Mouse (Mus musculus): ENCODE data around the gene Anp32a. TPM values are rescaled to one million over a fixed set of nuclear protein-coding genes. Genes with fewer than 3 reads are reported as not detected.

The Anp32a gene
- polyA plus RNA-seq, 1 experiment, result 100.0 TPM

DNA sequence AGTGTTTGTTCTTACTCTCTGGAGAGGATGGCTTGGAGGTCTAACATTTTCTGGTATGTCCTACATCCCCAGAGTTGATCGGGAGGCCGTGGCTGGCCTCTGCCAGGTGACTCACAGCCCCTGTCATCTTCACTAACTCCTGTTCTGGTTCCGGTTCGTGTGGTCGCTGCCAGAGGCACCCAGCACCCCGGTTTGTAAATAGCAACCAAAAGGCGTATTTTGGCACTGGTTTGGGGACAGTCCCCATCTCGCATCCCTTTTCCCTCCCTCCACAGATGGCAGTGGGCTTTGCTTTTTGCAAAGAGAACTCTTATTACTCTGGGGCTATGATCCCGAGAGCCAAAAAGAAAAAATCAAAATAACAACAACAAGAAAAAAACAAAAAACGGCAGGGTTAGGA is 36.8 kb downstream of the Anp32a start:
- Histone ChIP-seq H3K4me3 (ENCODE audit: insufficient read depth, poor library complexity, severe bottlenecking) (no peak overlapping the region), H3ac (ENCODE audit: control insufficient read depth, insufficient read length, low read depth) (no peak overlapping the region), H3K79me2 (ENCODE audit: control insufficient read depth, insufficient read depth) (peaks cover 8% of the 10 kb centered on the region), H3K36me3 (ENCODE audit: control insufficient read depth, insufficient read depth) (peaks cover 55% of the 10 kb centered on the region), H3K79me3 (ENCODE audit: low read depth) (no peaks in the 10 kb centered on the region), H3K27me3 (ENCODE audit: control insufficient read depth, insufficient read depth, insufficient read length) (no peaks in the 10 kb centered on the region)
- TF ChIP-seq CEBPB (IDR thresholded peaks at IDR 0.05; ENCODE audit: low read depth) (no peak), USF1 (IDR thresholded peaks at IDR 0.05; ENCODE audit: low read depth) (no peak), MAX (IDR thresholded peaks at IDR 0.05) (no peak)

GRCm38 (mm10) chr9:62380351-62380750 is 39.3 kb downstream of the Anp32a start:
- H3K79me3 ChIP-seq (ENCODE audit: low read depth), result no peaks in the 10 kb centered on the region
- no peaks in the 10 kb centered on the region for H3K79me2 ChIP-seq (ENCODE audit: control insufficient read depth, insufficient read depth)
- peaks cover 39% of the 10 kb centered on the region for H3K36me3 ChIP-seq (ENCODE audit: control insufficient read depth, insufficient read depth)
- TF ChIP-seq FOSL1 (IDR thresholded peaks at IDR 0.05; ENCODE audit: insufficient read depth, low read length, poor library complexity, severe bottlenecking) (no peak), MYOD1 (IDR thresholded peaks at IDR 0.05; ENCODE audit: control insufficient read depth, insufficient read length, low read depth) (no peak), USF1 (IDR thresholded peaks at IDR 0.05; ENCODE audit: low read depth) (no peak), MYOG (IDR thresholded peaks at IDR 0.05; ENCODE audit: control insufficient read depth, extremely low read depth, insufficient read length) (no peak), CTCF (IDR thresholded peaks at IDR 0.05; ENCODE audit: control insufficient read depth, insufficient read depth, insufficient read length) (no peak)
- no peaks in the 10 kb centered on the region for H3K27me3 ChIP-seq (ENCODE audit: control insufficient read depth, insufficient read depth, insufficient read length)
- H3ac ChIP-seq (ENCODE audit: control insufficient read depth, insufficient read length, low read depth), result no peak overlapping the region
- H3K4me3 ChIP-seq (ENCODE audit: insufficient read depth, poor library complexity, severe bottlenecking), result no peak overlapping the region

DNA sequence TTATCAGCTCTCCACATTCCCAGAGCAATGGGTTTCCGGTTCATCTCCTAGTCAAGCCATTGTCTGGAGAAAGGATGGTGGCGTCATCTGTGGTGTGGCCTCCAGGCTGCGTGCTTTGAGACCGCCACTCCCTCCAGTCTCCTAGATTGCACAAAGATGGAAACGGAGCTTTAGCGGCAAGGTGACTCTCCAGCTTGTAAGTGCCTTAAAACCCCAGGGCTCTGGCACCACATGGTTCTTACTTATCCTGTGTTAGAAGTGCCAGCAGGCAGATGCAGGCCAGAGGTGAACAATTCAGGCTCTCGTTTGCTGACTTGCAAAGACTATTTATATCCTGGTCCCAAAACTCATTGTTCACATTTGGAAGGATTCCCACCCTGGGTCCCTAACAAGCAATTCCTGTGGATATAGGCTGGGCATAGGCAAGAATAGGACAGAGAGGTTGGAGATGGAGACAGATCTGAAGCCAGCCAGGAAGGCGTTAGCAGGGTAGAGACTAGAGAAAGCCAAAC is 40.4 kb downstream of the Anp32a start:
- Histone ChIP-seq H3K27me3 (ENCODE audit: control insufficient read depth, insufficient read depth, insufficient read length) (no peaks in the 10 kb centered on the region), H3K4me3 (ENCODE audit: insufficient read depth, poor library complexity, severe bottlenecking) (no peak overlapping the region), H3K79me3 (ENCODE audit: low read depth) (no peaks in the 10 kb centered on the region), H3ac (ENCODE audit: control insufficient read depth, insufficient read length, low read depth) (no peak overlapping the region), H3K79me2 (ENCODE audit: control insufficient read depth, insufficient read depth) (no peaks in the 10 kb centered on the region), H3K36me3 (ENCODE audit: control insufficient read depth, insufficient read depth) (peaks cover 28% of the 10 kb centered on the region)
- TF ChIP-seq USF1 (IDR thresholded peaks at IDR 0.05; ENCODE audit: low read depth) (no peak), FOSL1 (IDR thresholded peaks at IDR 0.05; ENCODE audit: insufficient read depth, low read length, poor library complexity, severe bottlenecking) (no peak), CEBPB (IDR thresholded peaks at IDR 0.05; ENCODE audit: low read depth) (no peak), MAX (IDR thresholded peaks at IDR 0.05) (no peak), MYOD1 (IDR thresholded peaks at IDR 0.05; ENCODE audit: control insufficient read depth, insufficient read length, low read depth) (no peak)

GRCm38 (mm10) chr9:62382519-62383084 is 41.5 kb downstream of the Anp32a start:
- Histone ChIP-seq H3ac (ENCODE audit: control insufficient read depth, insufficient read length, low read depth) (no peak overlapping the region), H3K79me3 (ENCODE audit: low read depth) (no peaks in the 10 kb centered on the region), H3K27me3 (ENCODE audit: control insufficient read depth, insufficient read depth, insufficient read length) (no peaks in the 10 kb centered on the region), H3K4me3 (ENCODE audit: insufficient read depth, poor library complexity, severe bottlenecking) (no peak overlapping the region), H3K79me2 (ENCODE audit: control insufficient read depth, insufficient read depth) (no peaks in the 10 kb centered on the region), H3K36me3 (ENCODE audit: control insufficient read depth, insufficient read depth) (peaks cover 17% of the 10 kb centered on the region)
- TF ChIP-seq USF1 (IDR thresholded peaks at IDR 0.05; ENCODE audit: low read depth) (no peak), CEBPB (IDR thresholded peaks at IDR 0.05; ENCODE audit: low read depth) (no peak), MYOG (IDR thresholded peaks at IDR 0.05; ENCODE audit: control insufficient read depth, extremely low read depth, insufficient read length) (no peak), CTCF (IDR thresholded peaks at IDR 0.05; ENCODE audit: control insufficient read depth, insufficient read depth, insufficient read length) (no peak), MAX (IDR thresholded peaks at IDR 0.05) (no peak), FOSL1 (IDR thresholded peaks at IDR 0.05; ENCODE audit: insufficient read depth, low read length, poor library complexity, severe bottlenecking) (no peak), MYOD1 (IDR thresholded peaks at IDR 0.05; ENCODE audit: control insufficient read depth, insufficient read length, low read depth) (no peak)

- TF ChIP-seq MAX (IDR thresholded peaks at IDR 0.05) (no peak), FOSL1 (IDR thresholded peaks at IDR 0.05; ENCODE audit: insufficient read depth, low read length, poor library complexity, severe bottlenecking) (no peak), MYOD1 (IDR thresholded peaks at IDR 0.05; ENCODE audit: control insufficient read depth, insufficient read length, low read depth) (no peak), USF1 (IDR thresholded peaks at IDR 0.05; ENCODE audit: low read depth) (no peak), CEBPB (IDR thresholded peaks at IDR 0.05; ENCODE audit: low read depth) (no peak), CTCF (IDR thresholded peaks at IDR 0.05; ENCODE audit: control insufficient read depth, insufficient read depth, insufficient read length) (no peak)
Measured at GRCm38 (mm10) chr9:62385062-62385461, 44.0 kb downstream of the Anp32a start.

DNA sequence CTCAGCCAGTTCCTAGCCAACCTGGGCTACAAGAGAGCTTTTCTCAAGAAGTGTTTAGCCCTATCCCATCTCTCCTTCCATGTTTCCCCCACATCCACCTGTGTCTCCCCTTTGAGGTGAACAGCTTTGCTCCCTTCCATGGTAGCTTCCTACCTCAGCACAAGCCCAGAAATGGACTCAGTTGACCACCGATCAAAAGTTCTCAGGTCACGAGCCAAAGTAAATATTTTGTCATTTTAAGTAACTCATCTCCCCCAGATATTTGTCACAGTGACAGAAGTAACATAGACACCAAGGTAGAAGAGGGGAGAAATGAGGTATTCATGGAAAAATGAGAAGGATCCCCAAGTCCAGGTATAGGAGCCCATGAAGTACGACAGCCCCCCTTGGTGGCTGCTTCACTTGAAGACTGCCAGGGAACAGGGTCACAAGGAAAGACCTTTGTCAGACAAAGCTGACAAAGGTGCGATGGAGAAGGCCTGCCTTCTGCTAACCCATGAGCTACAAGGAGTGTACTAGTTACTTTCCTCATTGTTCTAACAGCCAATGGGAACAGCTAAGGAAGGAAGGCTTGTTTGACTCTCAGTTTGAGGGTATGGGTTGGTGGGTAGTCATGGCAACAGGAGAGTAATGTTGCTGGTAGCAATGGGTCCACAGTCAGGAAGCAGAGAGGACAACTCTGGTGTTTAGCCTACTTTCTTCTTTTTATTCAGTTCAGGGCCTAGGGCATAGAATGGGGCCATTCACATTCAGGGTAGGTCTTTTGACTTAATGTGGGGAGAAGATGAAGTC is 44.8 kb downstream of the Anp32a start:
- Histone ChIP-seq H3K36me3 (ENCODE audit: control insufficient read depth, insufficient read depth) (no peaks in the 10 kb centered on the region), H3ac (ENCODE audit: control insufficient read depth, insufficient read length, low read depth) (no peak overlapping the region), H3K79me2 (ENCODE audit: control insufficient read depth, insufficient read depth) (no peaks in the 10 kb centered on the region), H3K27me3 (ENCODE audit: control insufficient read depth, insufficient read depth, insufficient read length) (no peaks in the 10 kb centered on the region), H3K79me3 (ENCODE audit: low read depth) (no peaks in the 10 kb centered on the region), H3K4me3 (ENCODE audit: insufficient read depth, poor library complexity, severe bottlenecking) (no peak overlapping the region)
- TF ChIP-seq MYOD1 (IDR thresholded peaks at IDR 0.05; ENCODE audit: control insufficient read depth, insufficient read length, low read depth) (no peak), MAX (IDR thresholded peaks at IDR 0.05) (no peak), FOSL1 (IDR thresholded peaks at IDR 0.05; ENCODE audit: insufficient read depth, low read length, poor library complexity, severe bottlenecking) (no peak), CTCF (IDR thresholded peaks at IDR 0.05; ENCODE audit: control insufficient read depth, insufficient read depth, insufficient read length) (no peak), MYOG (IDR thresholded peaks at IDR 0.05; ENCODE audit: control insufficient read depth, extremely low read depth, insufficient read length) (no peak), USF1 (IDR thresholded peaks at IDR 0.05; ENCODE audit: low read depth) (no peak), CEBPB (IDR thresholded peaks at IDR 0.05; ENCODE audit: low read depth) (no peak)

More at GRCm38 (mm10) chr9:62385062-62385461, 44.0 kb downstream of the Anp32a start:
- H3K79me3 ChIP-seq (ENCODE audit: low read depth), result no peaks in the 10 kb centered on the region
- no peaks in the 10 kb centered on the region for H3K27me3 ChIP-seq (ENCODE audit: control insufficient read depth, insufficient read depth, insufficient read length)
- H3K4me3 ChIP-seq (ENCODE audit: insufficient read depth, poor library complexity, severe bottlenecking), result no peak overlapping the region
- H3K79me2 ChIP-seq (ENCODE audit: control insufficient read depth, insufficient read depth), result no peaks in the 10 kb centered on the region
- peaks cover 2% of the 10 kb centered on the region for H3K36me3 ChIP-seq (ENCODE audit: control insufficient read depth, insufficient read depth)
- H3ac ChIP-seq (ENCODE audit: control insufficient read depth, insufficient read length, low read depth), result no peak overlapping the region

Measured in C2C12 (cell line).